Mouse (Mus musculus) gastrocnemius, postnatal 4 days (tissue): Measurements from ENCODE around the gene Pfdn5. TPM values are rescaled to one million over a fixed set of nuclear protein-coding genes. Genes with fewer than 3 reads are reported as not detected.

Source experiments
- DNase-seq, 2 experiments: peaks; one replicate each; pipeline ENCODE4 v3.0.0; 2021 to 2022; ENCODE audit warnings: low spot score in 2 of 2, mixed read lengths in 2 of 2
- long read RNA-seq, 2 experiments: library from polyadenylated mRNA; stranded (forward); transcript quantifications; one replicate each; pipeline ENCODE4 v2.0.0; 2021
- total RNA-seq, 2 experiments: library from RNA; stranded (reverse); gene quantifications; 2 replicates each; pipeline ENCODE4 v1.2.3; 2021

The Pfdn5 gene
- 100 to 1,000 TPM; 331 to 348 TPM for total RNA-seq
- long read RNA-seq, experiment 1, transcript Pfdn5-205 (6 exons, 1,062 nt), result major isoform, 90 of 95 reads
- long read RNA-seq, experiment 1, partial matches to known transcripts, result 1 of 95 reads
- long read RNA-seq, experiment 1, other reads (novel, unspliced or antisense), result 2 of 95 reads
- long read RNA-seq, experiment 2, transcript Pfdn5-205 (6 exons, 1,062 nt), result major isoform, 80 of 87 reads
- long read RNA-seq, experiment 2, transcript Pfdn5-204 (5 exons, 374 nt), result minor isoform, 5 of 87 reads
- long read RNA-seq, experiment 2, partial matches to known transcripts, result 0 of 87 reads
- long read RNA-seq, experiment 2, other reads (novel, unspliced or antisense), result 1 of 87 reads

GRCm38 (mm10) chr15:102326022-102326576, at the start of gene Pfdn5:
Pfdn5 (plus strand) TSS chr15:102326116.
- peak; percentile 65 to 88 for DNase-seq

- no peak for DNase-seq
These were observed 47.2 kb upstream of the Pfdn5 start for GRCm38 (mm10) chr15:102278726-102279091.

- DNase-seq, result peak; percentile 86 to 92
These were observed 46.7 kb upstream of the Pfdn5 start, which contains the start of gene Mfsd5 for GRCm38 (mm10) chr15:102279092-102279782. Mfsd5 (plus strand) TSS chr15:102279454.

- no peak for DNase-seq
These were observed 46.0 kb upstream of the Pfdn5 start for GRCm38 (mm10) chr15:102279783-102280520.

GRCm38 (mm10) chr15:102280623-102281022, 45.3 kb upstream of the Pfdn5 start:
- no peak for DNase-seq

GRCm38 (mm10) chr15:102282463-102283292, 43.2 kb upstream of the Pfdn5 start:
- no peak for DNase-seq

- no peak for DNase-seq
These were observed 42.3 kb upstream of the Pfdn5 start for GRCm38 (mm10) chr15:102283648-102284047.

- no peak for DNase-seq
These were observed 38.5 kb upstream of the Pfdn5 start for GRCm38 (mm10) chr15:102287395-102287794.

- DNase-seq, result peak; percentile 86 to 93
These were observed 30.1 kb upstream of the Pfdn5 start, which contains the start of gene Espl1 for GRCm38 (mm10) chr15:102295633-102296367. Espl1 (plus strand) TSS chr15:102296266.

- no peak for DNase-seq
These were observed 29.4 kb upstream of the Pfdn5 start for GRCm38 (mm10) chr15:102296368-102297006.

GRCm38 (mm10) chr15:102302542-102302941, 23.4 kb upstream of the Pfdn5 start:
- no peak for DNase-seq

GRCm38 (mm10) chr15:102308717-102309116, 17.2 kb upstream of the Pfdn5 start:
- DNase-seq, result no peak

- no peak for DNase-seq
These were observed 15.7 kb upstream of the Pfdn5 start for GRCm38 (mm10) chr15:102310074-102310845.

- no peak for DNase-seq
These were observed 14.4 kb upstream of the Pfdn5 start for GRCm38 (mm10) chr15:102311489-102311888.

GRCm38 (mm10) chr15:102315292-102315691, 10.6 kb upstream of the Pfdn5 start:
- DNase-seq, result no peak

- peak in 1 of 2 experiments; percentile 49 for DNase-seq
These were observed 9.7 kb upstream of the Pfdn5 start for GRCm38 (mm10) chr15:102316263-102316662.

GRCm38 (mm10) chr15:102324654-102325473, 1.1 kb upstream of the Pfdn5 start:
- DNase-seq, result no peak

GRCm38 (mm10) chr15:102326892-102327291, 976 bp downstream of the Pfdn5 start:
- DNase-seq, result no peak
